Mouse (Mus musculus): ENCODE data around the gene Krt6a. TPM values are rescaled to one million over a fixed set of nuclear protein-coding genes. Genes with fewer than 3 reads are reported as not detected.
"Not testable (repeated sequence)": the region's sequence is repeated elsewhere in the genome, so short reads cannot be mapped to it uniquely, and the experiment has no call there.

The Krt6a gene
- polyA plus RNA-seq, 1 experiment from 2014 or later, result not detected

DNA sequence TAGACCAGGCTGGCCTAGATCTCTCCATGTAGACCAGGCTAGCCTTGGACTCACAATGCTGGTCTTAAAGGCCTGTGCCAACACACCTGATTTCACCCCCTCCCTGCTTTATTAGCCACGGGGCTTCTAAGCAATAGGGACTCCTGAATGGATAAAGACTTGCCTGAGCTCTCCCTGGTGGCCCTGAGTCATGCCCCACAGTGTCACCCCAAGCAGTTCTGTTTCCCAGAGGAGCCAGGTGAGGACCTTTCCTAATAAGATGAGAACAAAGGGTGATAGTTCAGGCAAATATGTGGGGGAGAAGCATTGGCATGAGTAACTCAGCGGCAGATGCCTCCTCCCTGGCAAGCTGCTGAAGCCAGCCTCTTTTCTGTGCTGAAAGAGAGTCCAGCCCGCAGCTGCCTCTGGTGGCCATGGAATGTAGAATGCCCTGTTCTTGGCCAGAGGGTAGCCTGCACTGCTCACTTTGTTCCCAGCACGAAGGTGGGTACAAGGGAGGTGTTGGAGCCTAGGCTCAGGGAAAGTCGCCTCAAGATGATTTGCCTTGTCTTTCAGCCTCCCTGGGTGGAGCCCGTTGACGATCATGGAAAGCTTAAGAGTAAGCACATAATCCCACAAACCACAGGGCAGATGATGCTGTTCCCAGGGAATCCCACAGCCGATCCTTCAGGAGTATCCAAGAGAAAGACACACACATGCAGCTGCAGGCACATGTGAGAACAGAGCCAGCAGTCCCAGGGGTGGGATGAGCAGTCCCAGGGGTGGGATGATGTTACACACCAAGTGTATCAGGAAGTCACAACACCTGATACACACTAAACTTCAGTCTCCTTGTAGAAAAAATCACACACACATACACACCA lies 3.5 kb upstream of the Krt6a start:
- Histone ChIP-seq H3K4me3 (ENCODE audit: inconsistent target) (no peak overlapping the region), H3K27ac (no peak overlapping the region), H3K79me2 (ENCODE audit: inconsistent target) (no peaks in the 10 kb centered on the region), H3K36me3 (ENCODE audit: inconsistent target) (no peaks in the 10 kb centered on the region)
- 81% methylated on average over 8 of the region's 8 CpGs for WGBS (ENCODE audit: missing documents)

DNA sequence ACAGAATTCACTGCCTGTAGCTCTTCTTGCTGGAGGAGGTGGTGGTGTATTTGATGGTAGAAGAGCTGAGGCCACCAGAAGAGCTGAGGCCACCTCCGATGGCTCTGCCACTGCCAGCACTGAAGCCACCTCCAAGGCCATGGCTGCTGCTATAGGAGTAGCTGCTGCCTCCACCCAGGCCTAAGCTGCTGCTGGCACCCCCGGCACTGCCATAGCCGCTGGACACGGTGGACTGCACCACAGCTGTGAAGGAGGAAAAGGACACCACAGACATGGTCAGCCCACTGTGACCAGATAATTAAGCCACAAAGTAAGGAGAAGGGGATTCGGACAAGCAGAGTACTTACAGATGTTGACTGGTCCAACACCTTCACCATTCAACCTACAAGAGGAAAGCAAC lies 3.6 kb downstream of the Krt6a start:
- not testable (repeated sequence) for H3K27ac ChIP-seq; H3K79me2 ChIP-seq (ENCODE audit: inconsistent target); H3K4me3 ChIP-seq (ENCODE audit: inconsistent target); H3K36me3 ChIP-seq (ENCODE audit: inconsistent target)
- 95% methylated on average over 4 of the region's 5 CpGs for WGBS (ENCODE audit: missing documents)

DNA sequence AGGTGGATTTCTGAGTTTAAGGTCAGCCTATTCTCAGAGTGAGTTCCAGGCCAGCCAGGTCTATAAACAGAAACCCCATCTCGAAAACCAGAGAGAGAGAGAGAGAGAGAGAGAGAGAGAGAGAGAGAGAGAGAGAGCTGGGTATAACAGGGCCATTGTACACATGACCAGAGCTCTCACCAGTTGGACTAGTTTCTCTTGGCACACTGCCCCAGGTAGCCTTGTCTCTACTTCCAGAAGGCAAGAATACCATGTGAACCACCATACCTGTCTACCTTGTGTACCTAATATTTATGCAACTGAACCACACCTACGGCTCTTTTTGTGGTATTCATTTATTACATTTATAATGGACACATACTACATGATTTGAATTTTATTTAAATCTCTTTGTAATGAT lies 5.9 kb downstream of the Krt6a start:
- H3K79me2 ChIP-seq (ENCODE audit: inconsistent target), result no peaks in the 10 kb centered on the region
- H3K4me3 ChIP-seq (ENCODE audit: inconsistent target), result no peak overlapping the region
- WGBS (ENCODE audit: missing documents), result 86% methylated on average over 2 of the region's 2 CpGs
- H3K27ac ChIP-seq, result no peak overlapping the region
- H3K36me3 ChIP-seq (ENCODE audit: inconsistent target), result no peaks in the 10 kb centered on the region

DNA sequence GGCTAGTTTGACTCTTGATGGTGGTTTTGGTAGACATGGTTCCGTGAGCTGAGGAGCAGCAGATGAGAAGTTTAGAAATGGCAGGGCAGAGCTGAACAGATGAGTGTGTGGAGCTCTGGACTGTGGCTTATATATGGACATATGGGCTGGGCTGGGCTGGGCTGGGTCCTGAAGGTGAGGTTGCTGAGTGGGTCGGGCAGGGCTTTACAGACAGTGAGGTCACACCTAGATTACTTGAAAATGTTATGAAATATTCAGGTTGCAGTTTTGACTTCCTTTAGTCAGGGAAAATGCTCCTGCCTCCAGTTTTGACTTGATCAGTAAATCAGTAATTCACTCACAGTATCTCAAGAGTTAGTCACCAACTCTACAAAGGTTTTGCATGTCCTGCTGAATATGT lies 13.9 kb downstream of the Krt6a start, which contains the start of gene Krt6b:
Gene Krt6b (minus strand): TSS at position 101 of the 400 bp plus-strand sequence.
- no peak within 1 kb of the TSS for H3K4me3 ChIP-seq (ENCODE audit: inconsistent target)
- H3K36me3 ChIP-seq (ENCODE audit: inconsistent target), result no peaks in the 10 kb centered on the region
- 80% methylated on average over 2 of the region's 2 CpGs for WGBS (ENCODE audit: missing documents)

DNA sequence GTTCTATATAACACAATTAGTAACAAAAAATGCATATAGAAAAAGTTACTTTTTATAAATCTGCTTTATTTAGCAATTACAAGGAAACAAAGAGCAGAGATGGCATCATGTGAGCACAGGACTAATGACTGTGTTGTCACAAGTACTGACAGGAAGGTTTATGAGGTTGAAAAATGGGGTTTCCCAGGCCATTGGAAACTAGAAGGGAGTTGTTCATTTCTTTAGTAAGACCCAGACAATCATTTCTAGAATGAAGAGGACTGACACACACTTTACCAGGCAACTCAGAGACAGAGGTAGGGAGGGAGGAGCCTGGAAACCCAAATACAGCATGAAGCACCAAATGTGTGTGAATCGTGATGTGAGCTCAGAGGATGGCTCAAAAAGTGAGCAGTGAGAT lies 18.1 kb downstream of the Krt6a start:
- Histone ChIP-seq H3K4me3 (ENCODE audit: inconsistent target) (no peak overlapping the region), H3K36me3 (ENCODE audit: inconsistent target) (no peaks in the 10 kb centered on the region), H3K27ac (no peak overlapping the region), H3K79me2 (ENCODE audit: inconsistent target) (no peaks in the 10 kb centered on the region)
- WGBS (ENCODE audit: missing documents), result 82% methylated on average over 1 of the region's 1 CpGs

More for the DNA sequence above, 13.9 kb downstream of the Krt6a start, which contains the start of gene Krt6b:
- Histone ChIP-seq H3K79me2 (ENCODE audit: inconsistent target) (no peaks in the 10 kb centered on the region), H3K27ac (no peak within 1 kb of the TSS)

DNA sequence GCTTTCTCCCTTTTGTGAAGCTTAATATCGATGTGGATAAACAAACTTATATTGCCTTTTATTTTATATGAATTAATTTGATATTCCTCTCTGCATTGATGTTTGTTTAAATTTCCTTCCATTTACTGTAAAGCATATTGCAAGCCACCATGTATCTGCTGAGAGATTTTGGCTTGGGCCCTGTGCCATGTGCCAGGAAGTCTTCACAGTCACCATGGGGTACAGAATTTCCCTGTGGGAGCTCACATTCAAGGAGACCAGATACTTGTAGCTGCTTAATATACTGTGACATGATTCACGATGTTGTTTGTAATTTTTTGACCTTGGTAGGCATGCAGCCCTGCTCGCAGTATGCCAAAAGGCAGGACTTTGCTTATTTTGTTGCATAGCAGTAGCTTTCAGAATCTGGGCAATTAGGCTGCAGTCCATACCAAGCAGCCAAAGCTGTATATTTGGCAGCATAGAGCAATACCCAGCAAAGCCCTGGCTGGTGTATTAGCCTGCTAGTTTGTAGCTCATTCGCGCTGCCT lies 41.3 kb downstream of the Krt6a start:
- Histone ChIP-seq H3K36me3 (ENCODE audit: inconsistent target) (no peaks in the 10 kb centered on the region), H3K4me3 (ENCODE audit: inconsistent target) (no peak overlapping the region), H3K27ac (no peak overlapping the region), H3K79me2 (ENCODE audit: inconsistent target) (no peaks in the 10 kb centered on the region)
- 93% methylated on average over 5 of the region's 5 CpGs for WGBS (ENCODE audit: missing documents)

DNA sequence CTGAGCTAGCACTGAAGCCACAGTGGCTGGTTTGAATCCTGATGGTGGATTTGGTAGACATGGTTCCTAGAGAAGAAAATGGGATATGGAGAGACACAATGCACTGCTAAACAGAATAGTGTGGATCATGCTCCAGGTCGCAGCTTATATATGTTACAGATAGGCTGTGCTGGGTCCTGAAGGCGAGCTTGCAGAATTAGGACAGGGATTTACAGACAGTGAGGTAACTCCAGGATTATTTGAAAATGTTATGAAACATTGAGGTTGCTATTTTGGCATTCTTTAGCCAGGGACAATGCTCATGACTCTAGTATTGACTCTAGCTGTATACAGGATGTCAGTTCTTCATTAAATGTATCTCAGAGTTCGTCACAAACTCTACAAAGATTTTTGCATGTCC lies 46.8 kb downstream of the Krt6a start, which contains the start of gene Gm5478:
Gene Gm5478 (minus strand): TSS at position 101 of the 400 bp plus-strand sequence.
- 79% methylated on average over 3 of the region's 3 CpGs for WGBS (ENCODE audit: missing documents)
- Histone ChIP-seq H3K4me3 (ENCODE audit: inconsistent target) (no peak within 1 kb of the TSS), H3K36me3 (ENCODE audit: inconsistent target) (no peaks in the 10 kb centered on the region), H3K27ac (no peak within 1 kb of the TSS), H3K79me2 (ENCODE audit: inconsistent target) (no peaks in the 10 kb centered on the region)

Other genes with a start within 250 kb of the Krt6a start
- not detected in 3 replicates for gene Krt88, start 246.6 kb downstream of the Krt6a start, polyA plus RNA-seq (2018)
- gene Krt81, start 230.6 kb downstream of the Krt6a start, polyA plus RNA-seq (2018), result not detected in 3 replicates
- not detected in 3 replicates for gene Krt86, start 220.8 kb downstream of the Krt6a start, polyA plus RNA-seq (2018)
- gene Krt83, start 202.8 kb downstream of the Krt6a start, polyA plus RNA-seq (2018), result not detected in 3 replicates
- not detected in 3 replicates for gene Gm49425, start 177.0 kb downstream of the Krt6a start, polyA plus RNA-seq (2018)
- gene Krt84, start 161.5 kb downstream of the Krt6a start, polyA plus RNA-seq (2018), result not detected in 3 replicates
- gene Krt82, start 143.6 kb downstream of the Krt6a start, polyA plus RNA-seq (2018), result not detected in 3 replicates
- gene Krt90, start 131.4 kb downstream of the Krt6a start, polyA plus RNA-seq (2018), result not detected in 3 replicates
- not detected in 3 replicates for gene Krt75, start 120.4 kb downstream of the Krt6a start, polyA plus RNA-seq (2018)
- gene Gm5414, start 66.1 kb downstream of the Krt6a start, polyA plus RNA-seq (2018), result not detected in 3 replicates
- gene Gm5478, start 46.9 kb downstream of the Krt6a start, polyA plus RNA-seq (2018), result not detected in 3 replicates
- not detected in 3 replicates for gene Krt6b, start 14.0 kb downstream of the Krt6a start, polyA plus RNA-seq (2018)
- gene Krt5, start 18.6 kb upstream of the Krt6a start, polyA plus RNA-seq (2018), result not detected in 3 replicates
- gene Krt71, start 48.8 kb upstream of the Krt6a start, polyA plus RNA-seq (2018), result not detected in 3 replicates
- not detected in 3 replicates for gene Krt72, start 92.2 kb upstream of the Krt6a start, polyA plus RNA-seq (2018)
- gene Krt73, start 108.0 kb upstream of the Krt6a start, polyA plus RNA-seq (2018), result not detected in 3 replicates
- gene Krt2, start 123.9 kb upstream of the Krt6a start, polyA plus RNA-seq (2018), result not detected in 3 replicates
- not detected in 3 replicates for gene Krt1, start 156.5 kb upstream of the Krt6a start, polyA plus RNA-seq (2018)
- not detected in 3 replicates for gene Krt77, start 175.4 kb upstream of the Krt6a start, polyA plus RNA-seq (2018)
- not detected in 3 replicates for gene Krt76, start 198.6 kb upstream of the Krt6a start, polyA plus RNA-seq (2018)
- not detected in 3 replicates for gene Krt4, start 230.4 kb upstream of the Krt6a start, polyA plus RNA-seq (2018)
- not detected in 3 replicates for gene Krt79, start 246.0 kb upstream of the Krt6a start, polyA plus RNA-seq (2018)

Data from macrophage (primary cell).